Mouse (Mus musculus) monocyte, adult 5-6 weeks (primary cell): ENCODE measurements at regions not wholly inside any gene's neighbourhood (a gene's known extent, or its start where the extent isn't known, plus 50 kb on each side); places are given as distances from the start of the nearest gene placed in this dataset.

Source experiments
- ATAC-seq: fragments of 153-309, 156-312 bp; replicated peaks from 2 replicates; pipeline ENCODE4 v1.8.0; 2017; ENCODE audit warnings: mild to moderate bottlenecking; ENCODE audit not compliant: low TSS enrichment, insufficient number of reproducible peaks, severe bottlenecking, poor library complexity, low FRiP score

DNA sequence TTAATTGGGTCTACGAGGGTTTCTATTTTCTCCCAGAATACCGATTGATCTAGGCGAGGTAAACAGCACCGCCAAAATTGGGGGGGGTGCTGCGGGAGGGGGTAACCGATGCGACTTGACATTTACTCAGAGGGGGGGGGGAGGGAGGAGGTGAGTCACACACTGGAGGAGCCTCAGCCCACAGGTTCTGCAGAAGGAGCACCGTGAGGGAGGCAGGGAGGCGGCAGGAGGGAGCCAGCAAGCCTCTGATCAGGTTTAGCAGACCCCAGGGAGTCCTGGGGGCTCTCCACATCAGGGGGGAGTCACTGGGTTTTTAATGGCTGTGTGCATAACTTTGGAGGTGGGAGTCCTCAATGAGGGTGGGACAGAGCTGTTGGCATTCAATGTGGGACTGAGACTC lies 51.3 kb upstream of the Ier5l start:
- ATAC-seq, result no peak

DNA sequence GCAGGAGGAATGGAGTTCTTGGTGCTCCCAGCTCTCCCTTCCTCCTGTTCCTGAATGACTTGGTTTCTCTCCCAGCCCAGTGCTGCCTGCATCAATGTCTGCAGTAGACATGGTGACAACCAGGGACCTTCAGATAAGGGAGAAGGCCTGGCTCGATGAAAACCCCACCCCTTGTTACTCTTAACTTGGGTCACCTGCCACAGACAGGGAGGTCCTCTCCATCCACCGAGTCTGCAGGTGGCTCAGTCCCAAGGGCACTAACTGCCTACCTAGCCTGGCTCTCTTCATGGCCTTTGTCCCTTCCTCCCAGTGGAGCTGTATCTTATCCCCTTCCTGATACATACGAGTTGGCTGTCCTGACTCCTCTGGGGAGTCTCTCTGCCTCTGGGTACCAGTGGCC lies 51.8 kb upstream of the Ier5l start:
- ATAC-seq, result no peak

DNA sequence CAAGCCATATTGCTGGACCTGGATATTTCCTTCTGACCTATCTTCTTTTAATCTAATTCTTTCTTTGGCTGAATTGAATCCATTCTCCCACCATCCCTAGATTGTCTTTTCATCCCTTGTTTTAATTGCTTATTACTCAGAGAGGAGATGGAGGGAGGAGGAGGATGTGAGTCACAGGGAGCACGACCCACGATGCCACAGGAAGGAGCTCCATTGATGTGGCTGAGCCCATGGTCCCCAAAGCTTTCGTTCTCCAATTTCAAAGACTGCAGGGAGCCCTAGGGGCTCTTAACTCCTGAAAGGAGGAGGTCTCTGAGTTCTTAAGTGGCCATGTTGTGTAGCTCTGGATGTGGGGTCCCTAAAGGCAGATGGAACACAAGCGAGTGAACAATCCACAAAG lies 53.5 kb upstream of the Ier5l start:
- no peak for ATAC-seq

DNA sequence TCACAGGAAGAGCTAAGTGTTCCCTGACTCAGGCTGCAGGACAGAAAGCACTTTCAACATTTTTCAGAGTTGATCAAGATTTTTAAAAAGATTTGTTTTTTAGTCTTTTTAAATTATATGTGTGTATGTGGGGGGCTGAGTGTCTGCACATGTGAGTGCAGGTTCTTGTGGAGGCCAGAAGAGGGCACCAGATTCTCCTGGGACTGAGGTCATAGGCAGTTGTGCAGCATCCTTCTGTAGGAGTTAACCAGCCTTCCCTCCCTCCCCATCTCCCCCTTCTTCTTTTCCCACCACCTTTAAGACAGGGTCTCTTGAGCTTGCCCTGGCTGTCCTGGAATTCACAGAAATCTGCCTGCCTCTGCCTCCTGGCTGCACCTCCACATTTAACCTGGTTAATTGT lies 58.9 kb upstream of the Ier5l start:
- no peak for ATAC-seq

DNA sequence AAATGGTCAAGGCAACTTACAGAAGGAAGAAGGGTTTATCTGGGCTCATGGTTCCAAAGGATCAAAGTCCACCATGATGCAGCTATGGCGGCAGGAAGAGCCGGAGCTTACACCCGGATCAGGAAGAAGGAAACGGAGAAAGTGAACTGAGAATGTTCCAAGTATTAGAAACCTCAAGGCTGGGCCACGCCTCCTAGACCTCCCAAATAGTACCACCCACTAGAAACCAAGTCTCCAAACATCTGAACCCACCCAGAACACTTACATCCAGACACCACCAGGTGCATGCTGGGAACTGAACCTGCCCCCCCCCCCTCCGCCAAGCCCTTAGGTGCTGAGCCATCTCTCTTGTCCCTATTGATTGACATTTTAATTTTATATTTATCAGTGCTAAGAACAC lies 59.3 kb upstream of the Ier5l start:
- ATAC-seq, result no peak

DNA sequence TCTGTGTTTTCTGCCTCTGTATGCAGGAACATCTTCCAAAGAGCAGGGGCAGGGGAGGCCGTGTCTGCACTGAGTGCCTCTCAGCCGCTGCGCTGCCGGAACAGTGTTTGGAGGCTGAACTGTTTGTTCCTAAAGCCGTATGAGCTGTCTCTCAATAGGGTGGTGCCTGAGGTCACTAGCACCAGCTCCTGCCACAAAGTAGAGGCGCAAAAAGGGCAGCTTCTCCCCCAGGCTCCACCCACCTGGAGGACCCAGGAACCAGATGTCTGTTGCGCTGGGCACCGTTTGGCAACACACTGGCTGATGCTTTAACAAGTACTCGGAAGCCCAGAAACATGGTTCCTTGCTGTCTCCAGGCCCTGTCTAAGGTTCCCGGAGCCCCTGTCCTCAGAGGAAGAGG lies 60.4 kb upstream of the Cstad start:
- ATAC-seq, result peak; percentile 68

DNA sequence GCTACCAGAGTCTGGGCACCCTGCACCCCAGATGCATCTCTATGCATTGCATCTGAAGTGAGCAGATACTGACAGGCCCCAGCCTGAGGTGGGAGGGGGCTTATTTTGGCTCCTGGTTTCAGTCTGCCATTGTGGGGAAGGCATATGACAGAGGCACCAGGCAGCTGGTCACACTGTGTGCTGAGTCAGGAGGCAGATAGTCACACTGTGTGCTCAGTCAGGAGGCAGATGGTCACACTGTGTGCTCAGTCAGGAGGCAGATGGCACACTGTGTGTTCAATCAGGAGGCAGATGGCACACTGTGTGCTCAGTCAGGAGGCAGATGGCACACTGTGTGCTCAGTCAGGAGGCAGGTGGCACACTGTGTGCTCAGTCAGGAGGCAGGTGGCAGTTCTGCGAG lies 55.5 kb upstream of the Cstad start:
- no peak for ATAC-seq

DNA sequence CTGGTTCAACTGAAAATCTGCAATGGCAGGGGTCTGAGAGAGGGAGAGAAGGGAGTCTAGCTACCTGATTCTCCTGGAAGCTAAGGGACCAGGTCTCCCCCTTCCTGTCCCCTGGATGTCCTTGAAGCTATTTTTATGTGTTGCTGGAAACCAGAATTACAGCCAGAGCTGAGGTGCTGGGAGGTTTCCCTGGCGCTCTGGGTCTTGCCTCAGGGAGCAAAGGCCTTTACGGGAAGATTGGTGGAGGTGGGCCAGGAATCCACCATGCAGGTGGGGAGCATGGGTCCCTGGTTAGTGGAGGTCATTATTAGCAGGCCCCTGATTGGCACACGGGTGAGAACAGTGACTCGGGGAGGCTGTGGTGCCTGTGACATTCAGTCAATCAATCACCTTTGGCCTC lies 53.3 kb upstream of the Cstad start:
- ATAC-seq, result no peak

DNA sequence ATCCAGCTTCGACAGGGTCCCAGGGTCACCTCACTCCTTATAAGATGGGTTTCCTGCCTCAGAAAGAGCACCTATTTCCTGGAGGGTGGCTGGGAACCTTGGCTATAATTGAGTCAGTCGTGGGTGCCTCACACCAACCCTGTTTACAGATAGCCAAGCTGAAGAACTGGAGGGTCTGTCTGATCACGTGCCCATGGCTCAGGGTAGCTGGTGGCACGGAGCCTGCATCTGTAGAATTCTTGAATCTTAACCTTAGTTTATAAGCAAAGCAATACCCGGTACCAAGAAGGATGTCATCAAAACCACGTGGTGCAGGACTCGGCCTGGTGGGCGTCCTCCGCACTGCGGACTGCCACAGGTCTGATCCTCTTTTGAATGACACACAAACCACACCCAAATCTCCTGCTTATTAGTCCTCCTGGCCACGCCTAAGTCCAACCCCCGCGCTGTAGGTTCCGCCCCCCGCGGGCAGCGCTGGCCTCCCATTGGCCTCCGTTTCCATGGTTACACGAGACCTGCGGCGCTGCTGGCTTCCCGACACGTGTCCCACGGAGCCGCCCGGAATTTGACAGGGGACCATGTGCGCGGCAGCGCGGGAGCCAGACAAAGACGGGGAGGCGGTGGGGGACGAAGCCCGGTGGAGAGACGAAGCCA lies 49.9 kb upstream of the Cstad start:
- peak; percentile 90 for ATAC-seq
